Mouse (Mus musculus): ENCODE results near the gene Sco1.

- no peak for TF ChIP-seq POLR2A (IDR thresholded peaks at IDR 0.05; ENCODE audit: control insufficient read depth, low read depth, low read length)
- TF ChIP-seq CTCF (IDR thresholded peaks at IDR 0.05; ENCODE audit: control insufficient read depth, insufficient read depth, insufficient replicate concordance, low read depth, low read length): no peak
These were observed 28.6 kb upstream of the Sco1 start for GRCm38 (mm10) chr11:67023802-67024340.
